Mouse (Mus musculus): ENCODE data around the gene Aes. TPM values are rescaled to one million over a fixed set of nuclear protein-coding genes. Genes with fewer than 3 reads are reported as not detected.

Aes gene
- polyA plus RNA-seq, 1 experiment from 2014 or later, result 502 TPM

- Histone ChIP-seq H3K9ac (no peak overlapping the region), H3K36me3 (ENCODE audit: poor library complexity, severe bottlenecking) (no peaks in the 10 kb centered on the region), H3K9me3 (replicated peaks) (no peaks in the 10 kb centered on the region), H3K4me1 (peaks cover 28% of the 10 kb centered on the region), H3K4me2 (no peak overlapping the region), H3K27ac (no peak overlapping the region), H3K4me3 (no peak overlapping the region), H3K27me3 (peaks cover 90% of the 10 kb centered on the region)
- 79% methylated on average over 18 of the region's 18 CpGs for WGBS
- no peak for ATAC-seq
Measured at GRCm38 (mm10) chr10:81593935-81594334, 34.6 kb downstream of the Aes start.

DNA sequence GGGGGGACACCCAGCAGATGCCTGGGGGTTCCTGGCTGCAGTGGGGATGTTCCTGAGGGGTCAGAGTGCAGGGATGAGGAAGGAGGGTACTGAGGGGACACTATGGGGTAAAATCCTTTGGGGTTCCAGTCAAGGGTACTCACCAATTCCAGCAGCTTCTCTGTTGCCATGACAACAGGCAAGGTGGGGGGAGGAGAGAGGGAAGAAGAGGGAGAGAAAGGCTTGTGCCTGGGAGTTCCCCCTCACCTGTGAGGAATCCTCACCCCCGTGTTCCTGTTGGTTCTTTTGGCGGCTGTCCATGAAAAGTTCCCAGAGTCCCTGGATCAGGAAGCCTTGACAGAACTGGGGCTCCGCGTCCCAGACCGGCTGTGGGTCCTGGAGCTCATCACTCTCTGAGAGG is 36.3 kb downstream of the Aes start:
- Histone ChIP-seq H3K27ac (no peak overlapping the region), H3K36me3 (ENCODE audit: poor library complexity, severe bottlenecking) (no peaks in the 10 kb centered on the region), H3K4me1 (peaks cover 31% of the 10 kb centered on the region), H3K27me3 (peaks cover 90% of the 10 kb centered on the region), H3K9ac (no peak overlapping the region), H3K9me3 (replicated peaks) (no peaks in the 10 kb centered on the region), H3K4me3 (no peak overlapping the region), H3K4me2 (no peak overlapping the region)
- ATAC-seq, result no peak
- 37% methylated on average over 5 of the region's 5 CpGs for WGBS

DNA sequence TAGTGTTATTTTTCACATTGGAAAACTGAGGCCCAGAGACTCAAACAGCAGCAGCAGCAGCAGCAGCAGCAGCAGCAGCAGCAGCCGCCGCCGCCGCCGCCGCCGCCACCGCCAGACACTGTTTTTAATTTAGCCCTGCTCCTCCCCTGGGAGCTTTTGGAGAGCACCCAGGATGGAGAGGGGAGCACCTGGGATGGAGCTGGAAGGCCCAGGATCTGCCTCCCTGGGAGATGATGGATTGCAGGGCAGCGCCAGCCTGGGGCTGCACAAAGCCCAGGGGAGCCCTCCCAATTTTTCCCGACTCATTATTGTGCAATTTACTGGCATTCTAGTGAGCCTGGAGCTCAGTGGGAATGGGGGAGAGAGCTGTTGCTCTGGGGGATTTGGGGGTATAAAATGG is 37.3 kb downstream of the Aes start:
- WGBS, result 0% methylated on average over 10 of the region's 10 CpGs
- Histone ChIP-seq H3K36me3 (ENCODE audit: poor library complexity, severe bottlenecking) (no peaks in the 10 kb centered on the region), H3K9me3 (replicated peaks) (no peaks in the 10 kb centered on the region), H3K4me3 (no peak overlapping the region; the same call in 1 of the 2 replicates), H3K4me1 (peaks cover 40% of the 10 kb centered on the region), H3K9ac (no peak overlapping the region), H3K4me2 (peak overlapping the region; percentile 45), H3K27ac (peak overlapping the region; percentile 48), H3K27me3 (peaks cover 85% of the 10 kb centered on the region)
- no peak for ATAC-seq

DNA sequence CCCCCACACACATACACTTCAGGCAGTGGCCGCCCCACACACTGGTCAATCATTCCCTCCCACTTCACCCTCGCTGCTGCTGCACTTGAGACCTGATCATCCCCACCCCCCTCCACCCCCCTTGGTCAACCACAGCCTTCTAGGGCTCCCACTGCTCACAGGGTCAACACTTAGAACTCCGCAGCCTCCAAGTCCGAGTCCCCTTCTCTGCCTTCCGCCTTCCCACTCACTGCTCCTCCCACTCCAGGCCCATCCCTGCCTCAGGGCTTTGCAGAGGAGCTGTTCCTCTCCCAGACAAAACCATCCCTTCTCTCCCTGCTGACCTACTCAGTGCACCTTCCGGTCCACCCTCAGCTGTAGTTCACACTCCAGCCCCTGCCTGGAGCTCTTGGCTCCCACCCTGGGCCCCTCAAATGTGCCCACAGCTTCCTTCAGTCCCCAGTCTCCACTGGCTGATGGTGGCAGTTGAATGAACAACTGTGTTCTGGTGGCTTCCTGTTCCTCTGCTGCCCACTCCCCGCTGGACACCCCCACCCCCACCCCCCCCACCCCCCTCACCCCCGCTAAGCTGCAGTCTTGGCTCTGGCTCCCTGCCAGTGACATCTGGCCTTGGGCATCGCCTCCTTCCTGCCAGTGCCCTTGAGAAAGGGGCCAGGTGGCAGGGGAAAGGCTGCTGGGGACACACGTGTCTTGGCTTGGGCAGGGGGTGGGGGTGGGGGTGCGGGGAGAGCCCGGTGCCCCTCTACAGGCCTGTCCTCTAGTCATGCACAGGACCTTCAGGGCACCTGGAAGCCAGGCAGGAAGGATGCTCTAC is 38.1 kb downstream of the Aes start:
- Histone ChIP-seq H3K27me3 (peaks cover 85% of the 10 kb centered on the region), H3K4me3 (no peak overlapping the region), H3K9ac (no peak overlapping the region), H3K9me3 (replicated peaks) (no peaks in the 10 kb centered on the region), H3K4me1 (peaks cover 43% of the 10 kb centered on the region), H3K27ac (peak overlapping the region; percentile 48; the same call in 1 of the 2 replicates), H3K36me3 (ENCODE audit: poor library complexity, severe bottlenecking) (no peaks in the 10 kb centered on the region), H3K4me2 (peak overlapping the region; percentile 45)
- 2% methylated on average over 11 of the region's 12 CpGs for WGBS
- ATAC-seq, result no peak

- ATAC-seq, result no peak
- Histone ChIP-seq H3K9me3 (replicated peaks) (no peaks in the 10 kb centered on the region), H3K27ac (no peak overlapping the region), H3K4me3 (no peak overlapping the region), H3K9ac (no peak overlapping the region), H3K4me2 (no peak overlapping the region), H3K27me3 (peaks cover 76% of the 10 kb centered on the region), H3K36me3 (ENCODE audit: poor library complexity, severe bottlenecking) (no peaks in the 10 kb centered on the region), H3K4me1 (peaks cover 47% of the 10 kb centered on the region)
- 52% methylated on average over 3 of the region's 3 CpGs for WGBS
Measured at GRCm38 (mm10) chr10:81598342-81598741, 39.1 kb downstream of the Aes start.

GRCm38 (mm10) chr10:81598871-81599270 is 39.6 kb downstream of the Aes start:
- no peak for ATAC-seq
- no peak overlapping the region for H3K9ac ChIP-seq
- no peak overlapping the region for H3K4me3 ChIP-seq
- H3K4me2 ChIP-seq, result no peak overlapping the region
- H3K27ac ChIP-seq, result no peak overlapping the region
- H3K36me3 ChIP-seq (ENCODE audit: poor library complexity, severe bottlenecking), result no peaks in the 10 kb centered on the region
- no peaks in the 10 kb centered on the region for H3K9me3 ChIP-seq (replicated peaks)
- peaks cover 72% of the 10 kb centered on the region for H3K27me3 ChIP-seq
- H3K4me1 ChIP-seq, result peaks cover 47% of the 10 kb centered on the region
- WGBS, result 61% methylated on average over 6 of the region's 6 CpGs

- no peaks in the 10 kb centered on the region for H3K36me3 ChIP-seq (ENCODE audit: poor library complexity, severe bottlenecking)
- H3K4me1 ChIP-seq, result peaks cover 48% of the 10 kb centered on the region
- H3K4me2 ChIP-seq, result no peak overlapping the region
- WGBS, result 80% methylated on average over 5 of the region's 5 CpGs
- H3K9me3 ChIP-seq (replicated peaks), result no peaks in the 10 kb centered on the region
- no peak overlapping the region for H3K27ac ChIP-seq
- ATAC-seq, result no peak
- H3K9ac ChIP-seq, result no peak overlapping the region
- peaks cover 64% of the 10 kb centered on the region for H3K27me3 ChIP-seq
- no peak overlapping the region for H3K4me3 ChIP-seq
Measured at GRCm38 (mm10) chr10:81599630-81600029, 40.3 kb downstream of the Aes start.

DNA sequence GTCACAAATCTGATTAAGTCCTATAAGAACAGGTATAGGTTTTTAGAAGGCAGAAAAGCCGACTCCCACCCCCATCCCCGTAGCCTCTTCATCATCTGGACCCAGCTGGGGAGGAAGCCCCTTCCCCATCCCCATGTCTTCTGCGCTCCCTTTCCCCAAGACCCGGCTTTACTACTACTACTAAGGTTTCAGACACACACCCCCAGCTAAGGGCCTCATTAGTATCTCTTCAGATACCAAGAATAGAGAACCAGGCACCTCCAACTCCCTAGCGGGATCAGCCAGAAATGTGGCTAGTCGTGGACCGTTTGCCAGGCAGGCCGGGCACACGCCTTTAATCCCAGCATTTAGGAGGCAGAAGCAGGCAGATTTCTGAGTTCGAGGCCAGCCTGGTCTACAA is 40.8 kb downstream of the Aes start:
- peaks cover 52% of the 10 kb centered on the region for H3K4me1 ChIP-seq
- H3K27ac ChIP-seq, result no peak overlapping the region
- no peak overlapping the region for H3K4me3 ChIP-seq
- WGBS, result 50% methylated on average over 10 of the region's 10 CpGs
- no peak overlapping the region for H3K4me2 ChIP-seq
- H3K9me3 ChIP-seq (replicated peaks), result no peaks in the 10 kb centered on the region
- no peak for ATAC-seq
- H3K36me3 ChIP-seq (ENCODE audit: poor library complexity, severe bottlenecking), result no peaks in the 10 kb centered on the region
- peaks cover 59% of the 10 kb centered on the region for H3K27me3 ChIP-seq
- no peak overlapping the region for H3K9ac ChIP-seq

DNA sequence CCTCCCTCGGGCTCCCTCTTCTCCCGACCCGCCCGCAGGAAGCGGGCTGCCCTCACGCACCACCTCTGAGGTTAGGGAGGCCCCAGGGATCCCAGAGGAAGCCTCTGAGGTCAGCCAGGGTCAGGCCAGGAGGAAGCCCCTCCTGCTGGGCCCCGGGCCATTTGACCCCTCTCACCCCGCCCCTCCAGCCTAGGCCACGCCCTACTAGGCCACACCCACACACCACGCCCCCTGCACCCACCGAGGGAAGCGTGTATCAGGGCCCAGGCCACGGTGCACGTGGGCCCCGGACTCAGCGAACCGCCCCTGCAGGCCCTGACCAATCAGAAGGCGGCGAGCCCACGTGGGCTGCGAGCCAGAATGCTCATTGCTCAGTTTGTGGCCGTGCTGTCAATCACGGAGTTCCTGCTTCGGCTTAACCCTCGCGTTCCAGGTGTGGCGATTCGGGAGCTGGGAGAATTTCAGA is 41.5 kb downstream of the Aes start, which contains the start of gene Tle6:
Gene Tle6 (minus strand): TSS at position 336 of the 466 bp plus-strand sequence.
- H3K27me3 ChIP-seq, result peaks cover 53% of the 10 kb centered on the region
- H3K4me3 ChIP-seq, result peak within 1 kb of the TSS; percentile 12
- WGBS, result under 1% methylated on average over 26 of the region's 28 CpGs
- no peak within 1 kb of the TSS for H3K9ac ChIP-seq
- peak; percentile 85 for ATAC-seq
- H3K4me2 ChIP-seq, result peak within 1 kb of the TSS; percentile 51
- H3K27ac ChIP-seq, result no peak within 1 kb of the TSS
- no peaks in the 10 kb centered on the region for H3K9me3 ChIP-seq (replicated peaks)
- H3K4me1 ChIP-seq, result peaks cover 53% of the 10 kb centered on the region
- no peaks in the 10 kb centered on the region for H3K36me3 ChIP-seq (ENCODE audit: poor library complexity, severe bottlenecking)

- peaks cover 48% of the 10 kb centered on the region for H3K4me1 ChIP-seq
- H3K36me3 ChIP-seq (ENCODE audit: poor library complexity, severe bottlenecking), result no peaks in the 10 kb centered on the region
- H3K27me3 ChIP-seq, result peaks cover 46% of the 10 kb centered on the region
- 0 out of 2 replicates have a peak overlapping the region, but pooled peaks have one; percentile 7 for H3K4me3 ChIP-seq
- no peak overlapping the region for H3K9ac ChIP-seq
- H3K9me3 ChIP-seq (replicated peaks), result no peaks in the 10 kb centered on the region
- WGBS, result 14% methylated on average over 7 of the region's 7 CpGs
- peak overlapping the region; percentile 51 for H3K4me2 ChIP-seq
- no peak for ATAC-seq
- no peak overlapping the region for H3K27ac ChIP-seq
Measured at GRCm38 (mm10) chr10:81601396-81601905, 42.2 kb downstream of the Aes start.

DNA sequence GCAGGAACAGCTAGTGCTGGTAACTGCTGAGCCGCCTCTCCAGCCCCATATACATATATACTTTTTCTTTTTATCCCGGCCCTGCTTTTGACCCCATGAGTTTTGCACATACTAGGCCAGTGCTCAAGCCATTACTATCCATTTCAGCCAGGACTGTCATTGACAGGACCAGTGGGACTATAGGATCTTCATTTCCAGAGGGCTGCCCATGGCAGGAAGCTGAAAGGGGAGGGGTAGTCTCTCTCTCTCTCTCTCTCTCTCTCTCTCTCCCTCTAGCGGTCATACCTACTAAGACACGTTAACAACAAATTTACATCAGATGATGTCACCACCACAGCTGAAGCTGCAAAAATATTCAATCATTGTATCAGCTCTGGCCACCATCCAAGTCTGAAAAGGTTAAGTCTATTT is 43.5 kb downstream of the Aes start:
- Histone ChIP-seq H3K36me3 (ENCODE audit: poor library complexity, severe bottlenecking) (no peaks in the 10 kb centered on the region), H3K9me3 (replicated peaks) (no peaks in the 10 kb centered on the region), H3K27me3 (peaks cover 35% of the 10 kb centered on the region), H3K4me1 (peaks cover 41% of the 10 kb centered on the region), H3K9ac (no peak overlapping the region), H3K27ac (no peak overlapping the region), H3K4me2 (no peak overlapping the region), H3K4me3 (no peak overlapping the region)
- WGBS, result 19% methylated on average over 4 of the region's 4 CpGs
- no peak for ATAC-seq
